Mouse (Mus musculus): ENCODE data around the gene Nkd1.

DNA sequence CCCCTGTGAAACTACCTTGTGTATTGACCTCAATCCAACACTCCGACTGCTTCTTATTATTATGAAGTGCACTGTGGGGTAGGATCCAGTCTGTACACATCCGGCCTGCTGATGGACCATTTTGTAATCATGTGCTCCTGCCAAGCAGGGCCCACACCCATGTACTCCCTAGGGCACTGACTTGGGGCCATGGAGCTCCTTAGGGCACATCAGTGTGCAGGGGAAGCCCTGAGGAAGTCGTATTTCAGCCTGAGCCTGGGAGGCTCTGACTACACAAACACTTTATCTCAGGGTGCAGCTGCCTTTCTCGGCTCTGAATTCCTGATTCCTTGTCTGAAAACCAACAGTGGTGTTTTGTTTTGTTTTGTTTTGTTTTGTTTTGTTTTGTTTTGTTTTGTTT, 109.1 kb downstream of the Nkd1 start:
- no peak for TF ChIP-seq EP300 (optimal IDR thresholded peaks at IDR 0.05)
- TF ChIP-seq CTCF (IDR thresholded peaks at IDR 0.05; ENCODE audit: low read depth), result no peak
